Mouse (Mus musculus): ENCODE data around the gene Kirrel3.

Kirrel3 gene

DNA sequence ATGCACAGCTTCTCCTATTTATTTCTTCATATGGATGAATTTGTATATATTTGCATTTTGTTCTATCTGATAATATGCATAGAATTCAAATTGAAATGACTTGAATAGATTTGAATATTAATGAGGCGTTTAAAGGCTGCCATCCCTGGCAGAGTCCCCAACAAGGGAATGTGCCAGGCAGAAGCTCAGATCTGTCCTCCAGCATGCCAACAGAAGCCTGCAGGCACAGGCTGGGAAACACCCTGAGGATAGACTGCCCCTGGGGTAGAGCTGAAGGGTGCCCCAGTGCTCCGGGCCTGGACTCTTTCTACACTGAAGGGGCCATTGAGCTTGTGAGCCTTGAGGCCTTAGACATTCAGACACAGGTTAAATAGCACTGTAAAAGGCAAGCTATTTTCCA lies 21.5 kb downstream of the Kirrel3 start:
- DNase-seq (ENCODE audit: low spot score), result no peak

GRCm38 (mm10) chr9:34518861-34519260 lies 33.2 kb downstream of the Kirrel3 start:
- DNase-seq (ENCODE audit: low spot score), result no peak

DNA sequence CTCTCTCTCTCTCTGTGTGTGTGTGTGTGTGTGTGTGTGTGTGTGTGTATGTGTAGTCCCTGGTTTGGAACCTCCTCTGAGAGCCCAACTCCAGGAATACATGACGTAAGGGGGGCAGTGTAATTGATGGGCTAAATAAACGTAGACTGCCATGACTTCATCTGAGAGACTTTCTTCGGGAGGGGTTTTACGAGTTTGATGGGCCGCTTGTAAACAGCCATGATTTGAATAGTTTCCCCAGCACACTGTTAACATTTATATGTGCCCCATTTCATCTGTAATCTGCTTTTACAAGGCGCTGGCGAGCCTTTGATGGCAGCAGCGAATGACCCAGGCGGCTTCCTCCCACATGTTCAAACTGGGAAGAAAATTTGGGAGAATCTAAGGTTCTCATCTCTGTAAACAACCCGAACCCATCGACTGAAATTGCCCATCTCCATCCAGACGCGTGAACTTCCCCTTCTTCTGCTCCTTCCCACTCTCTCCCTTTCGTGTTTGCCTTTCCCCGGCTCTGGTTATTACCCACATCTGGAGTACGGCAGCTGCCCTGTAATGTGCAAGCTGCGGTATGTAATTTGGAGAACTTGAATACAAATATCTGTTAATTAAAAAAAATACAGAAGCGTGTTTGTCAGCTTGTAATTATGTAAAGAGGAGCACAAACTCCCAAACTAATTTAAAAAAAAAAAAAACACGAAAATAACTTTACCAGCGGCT lies 34.7 kb downstream of the Kirrel3 start:
- DNase-seq (ENCODE audit: low spot score), result no peak

GRCm38 (mm10) chr9:34525695-34526094 lies 40.0 kb downstream of the Kirrel3 start:
- no peak for DNase-seq (ENCODE audit: low spot score)

DNA sequence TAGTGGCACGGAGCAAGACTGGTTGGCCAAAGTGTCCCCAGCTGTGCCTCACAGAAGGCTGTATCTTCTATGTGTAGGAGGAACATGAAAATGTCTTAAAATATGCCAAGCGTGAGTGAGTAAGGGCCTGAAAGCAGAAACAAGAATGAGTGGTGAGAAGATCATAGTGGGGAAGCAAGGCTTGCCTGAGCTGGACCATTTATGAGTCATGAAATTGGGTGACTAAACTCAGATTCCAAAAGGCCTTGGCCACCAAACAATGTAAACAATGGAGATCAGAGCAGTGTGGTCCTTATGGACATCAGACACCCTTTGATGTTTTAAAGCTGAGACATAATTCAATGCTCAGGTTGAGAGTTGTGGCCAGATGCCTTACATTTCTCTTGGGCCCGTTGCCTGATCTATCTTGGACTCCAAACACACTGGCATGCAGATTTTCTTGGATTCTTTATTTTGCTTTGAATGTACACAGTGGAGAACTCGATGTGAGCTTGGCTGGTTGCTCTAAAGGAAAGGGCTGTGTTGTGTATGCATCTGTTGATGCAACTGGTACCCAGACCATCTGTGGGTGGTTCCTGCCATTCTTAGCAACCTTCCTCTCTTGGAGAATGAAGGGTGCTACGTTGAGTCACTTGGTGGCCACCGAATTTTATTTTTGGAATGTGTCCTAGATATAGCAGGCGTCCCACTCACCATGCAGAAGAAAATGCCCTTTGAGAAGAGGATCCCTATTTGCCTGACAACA lies 53.1 kb downstream of the Kirrel3 start:
- no peak for DNase-seq (ENCODE audit: low spot score)

GRCm38 (mm10) chr9:34541908-34542307 lies 56.2 kb downstream of the Kirrel3 start:
- no peak for DNase-seq (ENCODE audit: low spot score)

DNA sequence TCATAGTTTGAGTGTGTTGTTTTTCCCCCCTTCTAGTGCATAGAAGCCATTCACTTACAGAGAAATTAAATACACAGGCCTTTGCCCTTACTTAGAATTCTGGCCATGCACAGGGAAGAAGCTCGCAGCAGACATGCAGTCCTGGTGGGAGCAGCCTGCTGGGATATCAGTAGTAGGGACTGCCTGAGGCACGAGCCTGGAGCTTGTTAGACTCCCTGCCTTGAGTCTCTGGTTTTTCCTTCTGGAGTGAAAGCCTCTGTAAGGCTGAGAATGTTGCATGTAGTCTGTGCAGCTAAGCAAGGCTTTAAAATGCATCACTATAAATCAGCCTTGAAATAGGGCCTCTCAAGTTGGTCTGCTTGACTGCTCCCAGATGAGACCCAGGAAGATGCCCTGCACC lies 70.0 kb downstream of the Kirrel3 start:
- DNase-seq (ENCODE audit: low spot score), result no peak

GRCm38 (mm10) chr9:34557846-34558245 lies 72.2 kb downstream of the Kirrel3 start:
- DNase-seq (ENCODE audit: low spot score), result no peak

DNA sequence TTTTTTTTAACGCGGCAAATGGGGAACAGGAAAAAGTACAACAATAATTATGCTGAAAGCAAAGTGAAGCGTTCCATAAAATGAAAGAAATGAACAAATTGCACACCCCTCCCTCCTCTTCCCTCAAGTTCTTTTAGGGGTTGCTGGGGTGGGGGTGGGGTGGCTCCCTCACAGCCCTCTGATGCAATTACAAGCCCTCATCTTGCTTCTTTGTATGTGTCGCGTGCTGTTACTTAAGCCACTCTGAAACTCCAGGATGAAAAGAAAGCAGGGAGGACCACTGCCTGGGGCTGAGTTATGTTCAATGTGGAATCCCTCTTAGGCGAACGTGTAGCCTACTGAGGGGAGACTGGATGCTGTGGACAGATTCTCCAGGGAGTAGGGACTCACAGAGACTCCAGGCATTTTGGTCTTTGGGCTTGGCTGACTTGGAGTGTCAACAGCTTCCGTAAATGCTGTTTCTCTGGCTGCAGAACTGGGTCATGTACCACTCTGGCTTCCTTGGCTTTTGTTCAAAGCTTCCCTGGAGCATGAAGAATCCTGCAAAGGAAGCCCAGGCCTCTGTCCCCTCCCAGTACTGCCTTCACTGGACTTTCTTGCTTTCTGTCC lies 72.7 kb downstream of the Kirrel3 start:
- DNase-seq (ENCODE audit: low spot score), result no peak

DNA sequence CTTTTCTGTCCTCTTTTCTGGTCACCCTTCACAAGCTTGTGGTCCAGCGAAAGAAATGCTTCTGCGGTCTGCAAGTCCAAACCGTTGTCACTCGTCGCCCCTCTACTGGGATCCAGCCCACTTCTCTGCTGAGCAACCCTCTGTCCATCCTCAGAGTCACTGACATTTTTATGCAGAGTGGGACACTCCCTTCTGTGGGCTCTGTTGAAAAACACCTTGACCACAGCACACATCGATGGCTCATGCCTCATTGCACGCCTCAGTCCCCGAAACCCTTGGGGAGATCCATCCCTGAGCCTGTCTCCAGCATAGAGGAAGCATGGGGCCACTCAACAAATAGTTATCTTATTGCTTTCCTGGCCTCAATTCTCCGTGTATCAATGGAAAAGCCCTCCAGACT lies 73.4 kb downstream of the Kirrel3 start:
- DNase-seq (ENCODE audit: low spot score), result no peak

- no peak for DNase-seq (ENCODE audit: low spot score)
Observed at GRCm38 (mm10) chr9:34561281-34561680, 75.6 kb downstream of the Kirrel3 start.

GRCm38 (mm10) chr9:34562437-34563000 lies 76.8 kb downstream of the Kirrel3 start:
- DNase-seq (ENCODE audit: low spot score), result no peak

- no peak for DNase-seq (ENCODE audit: low spot score)
Observed at GRCm38 (mm10) chr9:34573906-34574305, 88.2 kb downstream of the Kirrel3 start.

DNA sequence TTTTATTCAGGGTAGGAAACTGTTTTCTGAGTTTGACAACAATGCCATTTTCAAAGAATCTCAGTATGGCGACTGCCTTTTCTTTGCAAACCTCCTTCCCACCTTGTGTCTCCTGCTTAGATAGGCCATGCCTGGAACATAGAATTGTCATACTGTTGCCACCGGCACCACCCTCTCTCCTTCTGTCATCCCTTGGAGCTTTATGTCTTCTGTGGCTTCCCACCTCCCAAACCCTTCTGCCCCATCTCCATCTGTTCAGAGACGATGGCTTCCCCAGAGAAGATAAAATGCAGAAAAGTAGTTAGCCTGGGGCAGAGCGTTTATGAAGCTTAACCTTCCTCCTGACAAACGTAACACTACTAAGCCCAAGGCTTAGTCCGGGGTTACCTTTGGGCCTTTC lies 88.9 kb downstream of the Kirrel3 start:
- no peak for DNase-seq (ENCODE audit: low spot score)

DNA sequence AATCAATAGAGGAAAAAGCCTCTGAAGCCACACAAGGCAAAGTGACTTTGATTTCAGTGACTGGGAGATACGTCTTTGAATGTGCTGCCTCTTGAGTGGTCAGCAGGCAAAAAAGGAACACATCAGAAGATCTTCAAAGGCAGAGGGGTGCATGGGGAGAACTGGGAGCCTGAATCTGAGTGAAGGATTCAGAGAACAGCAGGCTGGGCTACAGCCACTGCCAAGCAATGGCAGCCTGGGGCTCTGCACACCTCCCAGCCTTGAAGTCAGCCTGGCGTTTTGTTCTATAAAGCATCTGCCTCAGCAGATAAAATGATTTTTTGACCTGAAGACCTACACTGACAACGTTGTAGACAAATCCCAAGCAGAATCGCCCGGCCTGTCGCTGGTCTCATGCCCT lies 93.5 kb downstream of the Kirrel3 start:
- DNase-seq (ENCODE audit: low spot score), result no peak

DNA sequence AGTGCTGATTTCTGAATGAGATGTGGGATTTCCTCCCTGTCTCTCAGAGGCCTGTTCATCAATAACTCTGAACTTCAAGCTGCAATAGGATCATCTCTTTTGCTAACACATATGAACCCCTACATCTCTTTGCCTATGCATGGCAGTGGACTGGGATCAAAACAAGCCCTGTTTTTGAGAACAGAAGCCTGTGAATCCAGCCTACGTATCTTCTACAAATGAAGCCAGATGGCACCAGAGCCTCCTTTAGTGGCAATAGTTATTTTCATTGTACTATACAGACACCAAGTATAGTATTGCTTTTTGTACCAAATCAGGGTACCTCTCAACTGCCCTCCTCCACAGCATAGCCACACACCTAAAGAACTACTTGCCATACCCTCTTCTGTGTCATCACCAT lies 94.4 kb downstream of the Kirrel3 start:
- no peak for DNase-seq (ENCODE audit: low spot score)

DNA sequence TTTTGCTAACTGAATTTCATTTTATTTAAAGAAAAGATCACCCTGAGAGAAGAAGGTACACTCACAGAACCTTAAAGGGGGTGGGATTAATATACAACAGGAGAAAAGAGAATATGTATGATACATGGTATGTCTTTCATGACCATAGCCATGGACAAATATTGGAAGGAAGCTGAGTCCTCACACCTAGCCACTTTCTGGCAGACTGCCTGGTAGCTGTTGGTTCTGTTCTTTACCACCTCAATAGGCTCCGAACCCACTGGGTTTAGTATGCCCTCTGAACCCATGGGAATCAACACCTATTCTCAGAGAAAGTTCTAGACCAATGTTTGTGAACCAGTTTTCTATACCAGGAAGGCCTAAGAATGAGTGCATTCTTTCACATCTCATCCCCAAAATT lies 96.8 kb downstream of the Kirrel3 start:
- no peak for DNase-seq (ENCODE audit: low spot score)

- DNase-seq (ENCODE audit: low spot score), result no peak
Observed at GRCm38 (mm10) chr9:34585487-34585886, 99.8 kb downstream of the Kirrel3 start.

DNA sequence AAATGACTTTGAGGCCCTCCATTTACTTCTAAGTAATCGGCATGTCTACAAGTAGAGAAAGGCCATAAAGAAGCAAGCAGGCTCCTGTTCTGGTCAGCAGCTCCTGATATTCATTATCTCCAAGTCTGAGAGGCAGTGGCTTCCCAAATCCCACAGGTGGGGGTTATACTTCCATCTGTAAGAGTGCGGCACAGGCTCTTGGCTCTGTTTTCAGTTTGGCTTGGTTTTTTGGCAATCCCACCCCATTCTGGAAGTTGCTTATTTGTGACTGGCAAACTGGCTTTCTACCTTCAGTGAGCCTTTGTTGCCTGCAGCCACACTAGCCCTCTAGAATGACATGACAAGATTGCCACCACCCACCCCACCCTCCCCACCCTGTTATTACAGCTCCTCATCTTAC lies 100.4 kb downstream of the Kirrel3 start:
- no peak for DNase-seq (ENCODE audit: low spot score)

DNA sequence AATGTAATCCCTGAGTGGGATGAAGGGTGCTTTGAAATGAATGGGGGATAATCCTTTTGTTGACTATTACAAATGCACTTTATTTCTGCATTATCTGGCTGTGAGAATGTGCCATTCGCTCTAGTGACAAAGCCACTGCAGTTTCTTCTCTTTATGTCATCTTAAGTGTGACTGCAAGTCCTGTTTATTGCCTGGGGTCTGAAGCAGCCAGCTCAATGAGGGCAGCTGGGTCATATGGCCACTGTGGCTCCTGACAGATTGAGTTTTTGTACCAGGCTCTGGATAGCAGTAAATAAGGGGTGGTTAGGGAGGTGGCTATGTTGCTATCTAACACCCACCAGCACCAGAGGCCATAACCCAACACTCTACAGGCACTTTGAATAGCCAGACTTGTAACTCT lies 104.1 kb downstream of the Kirrel3 start:
- no peak for DNase-seq (ENCODE audit: low spot score)

- DNase-seq (ENCODE audit: low spot score), result no peak
Observed at GRCm38 (mm10) chr9:34592073-34592610, 106.4 kb downstream of the Kirrel3 start.

- DNase-seq (ENCODE audit: low spot score), result no peak
Observed at GRCm38 (mm10) chr9:34593889-34594288, 108.2 kb downstream of the Kirrel3 start.

- no peak for DNase-seq (ENCODE audit: low spot score)
Observed at GRCm38 (mm10) chr9:34600326-34600725, 114.6 kb downstream of the Kirrel3 start.

Data from testis, postnatal 10 days (tissue).